Mouse (Mus musculus) small intestine, adult 10 weeks (tissue): ENCODE measurements around the gene Dnah9. TPM values are rescaled to one million over a fixed set of nuclear protein-coding genes. Genes with fewer than 3 reads are reported as not detected.

ENCODE experiments used
- polyA plus RNA-seq: library from polyadenylated mRNA; stranded (reverse); fragments of 350-450 nt; fragmentation: Illumina TruSeq; extraction: RNeasy Lipid Tissue Mini Kit (QIAGEN cat#74804); gene quantifications from one replicate; pipeline ENCODE4 v1.2.3, GENCODE M21; 2014; ENCODE audit warnings: low replicate concordance

Dnah9 gene
- not detected for polyA plus RNA-seq

GRCm38 (mm10) chr11:66167801-66168651 lies at the start of gene Dnah9:
Gene Dnah9, minus strand, starts transcription at chr11:66168551.

GRCm38 (mm10) chr11:65806909-65807504 lies 361.3 kb downstream of the Dnah9 start, which contains the start of gene Zkscan6:
Gene Zkscan6, plus strand, starts transcription at chr11:65807175.

GRCm38 (mm10) chr11:65788154-65788553 lies 380.2 kb downstream of the Dnah9 start, which contains the start of gene Map2k4:
Gene Map2k4, minus strand, starts transcription at chr11:65788297.

